Mouse (Mus musculus) midbrain, embryonic 11.5 days (tissue): Measurements from ENCODE around the gene Fmc1. TPM values are rescaled to one million over a fixed set of nuclear protein-coding genes. Genes with fewer than 3 reads are reported as not detected.

Source experiments
- microRNA-seq: library from miRNA; unstranded; fragments of <30 nt; microRNA quantifications from one replicate; pipeline ENCODE4, GENCODE M21; 2017
- polyA plus RNA-seq: library from polyadenylated mRNA; unstranded; fragments of >200 nt; fragmentation: Nextera tagmentation; extraction: Ambion mirVana; gene quantifications from 2 replicates; pipeline ENCODE4 v1.2.1, GENCODE M21; 2014

The Fmc1 gene
- polyA plus RNA-seq, 1 experiment from 2014 or later = 128 TPM

Small RNA genes within 50 kb of the gene (microRNA-seq; reads per million reads assigned to microRNA genes)
- gene Mir7670 = not detected

Other genes with a start within 250 kb of the Fmc1 start
- gene Zc3hav1l, start 234.2 kb upstream of the Fmc1 start, polyA plus RNA-seq = 12.1 and 13.1 TPM in 2 replicates
- gene Zc3hav1, start 178.9 kb upstream of the Fmc1 start, polyA plus RNA-seq = 1.7 and 2.2 TPM in 2 replicates
- 10.9 and 13.9 TPM in 2 replicates for gene Ttc26, start 152.0 kb upstream of the Fmc1 start, polyA plus RNA-seq
- gene Ubn2, start 99.6 kb upstream of the Fmc1 start, polyA plus RNA-seq = 15.5 and 16.6 TPM in 2 replicates
- gene Luc7l2, start 17.8 kb downstream of the Fmc1 start, polyA plus RNA-seq = 34.7 and 40.4 TPM in 2 replicates
- 0.07 and 0.11 TPM in 2 replicates for gene Klrg2, start 103.7 kb downstream of the Fmc1 start, polyA plus RNA-seq
- gene Clec2l, start 129.6 kb downstream of the Fmc1 start, polyA plus RNA-seq = 2.1 and 2.2 TPM in 2 replicates